Mouse (Mus musculus) heart, embryonic 14.5 days (tissue): ENCODE results near the gene Gm49380. TPM values are rescaled to one million over a fixed set of nuclear protein-coding genes. Genes with fewer than 3 reads are reported as not detected.

Experiments
- ATAC-seq: fragments of 200-750 bp; cut with Nextera tagmentation; 2 replicates; pipeline ENCODE4 v1.8.0; 2017; ENCODE audit warnings: low read depth, moderate TSS enrichment; ENCODE audit not compliant: insufficient number of reproducible peaks, insufficient read depth, low FRiP score
- H3K27ac ChIP-seq, 2 experiments: fragments of 200-500 bp in 1 of 2; fragments of 300-500 bp in 1 of 2; sonication (generic) in 1 of 2; replicated peaks in 1 of 2; 2 replicates each; pipeline ENCODE4 v1.5.1; 2012 to 2014; ENCODE audit warnings: low read depth in 2 of 2, low read length in 2 of 2, control low read depth in 1 of 2, mild to moderate bottlenecking in 1 of 2, mixed read lengths in 1 of 2; ENCODE audit not compliant: control insufficient read depth in 1 of 2, insufficient read depth in 1 of 2
- H3K27me3 ChIP-seq: fragments of 300-500 bp; sonication (generic); 2 replicates; pipeline ENCODE4 v1.6.1; 2014; ENCODE audit warnings: mild to moderate bottlenecking, low read length, control low read depth; ENCODE audit not compliant: control insufficient read depth, insufficient read depth
- H3K36me3 ChIP-seq: fragments of 300-500 bp; sonication (generic); 2 replicates; pipeline ENCODE4 v1.6.1; 2014; ENCODE audit warnings: mild to moderate bottlenecking, control low read depth, low read length, mixed read lengths; ENCODE audit not compliant: control insufficient read depth, insufficient read depth
- H3K4me1 ChIP-seq, 2 experiments: fragments of 200-500 bp in 1 of 2; fragments of 300-500 bp in 1 of 2; sonication (generic) in 1 of 2; 2 replicates each; pipeline ENCODE4 v1.6.1; 2012 to 2014; ENCODE audit warnings: low read length in 2 of 2, control low read depth in 1 of 2, mixed read lengths in 1 of 2; ENCODE audit not compliant: control insufficient read depth in 2 of 2, insufficient read depth in 2 of 2
- H3K4me2 ChIP-seq: fragments of 300-500 bp; sonication (generic); 2 replicates; pipeline ENCODE4 v1.6.1; 2014; ENCODE audit warnings: mild to moderate bottlenecking, low read length
- H3K4me3 ChIP-seq, 2 experiments: fragments of 200-500 bp in 1 of 2; fragments of 300-500 bp in 1 of 2; sonication (generic) in 1 of 2; 2 replicates each; pipeline ENCODE4 v1.5.1; 2012 to 2014; ENCODE audit warnings: low read length in 2 of 2, mild to moderate bottlenecking in 2 of 2, control low read depth in 1 of 2, low read depth in 1 of 2, moderate library complexity in 1 of 2; ENCODE audit not compliant: control insufficient read depth in 1 of 2, insufficient read depth in 1 of 2
- H3K9ac ChIP-seq: fragments of 300-500 bp; sonication (generic); 2 replicates; pipeline ENCODE4 v1.6.1; 2014; ENCODE audit warnings: mild to moderate bottlenecking, low read length
- H3K9me3 ChIP-seq: fragments of 300-500 bp; sonication (generic); 2 replicates; pipeline ENCODE4 v1.6.1; 2016; ENCODE audit warnings: low read length, control low read depth; ENCODE audit not compliant: control insufficient read depth
- whole genome bisulfite sequencing: fragments of 180-500 bp; shearing (Covaris S2); extraction: QIAGEN DNeasy Blood & Tissue Kit; methylation state at CpG from one replicate; pipeline ENCODE4 v1.1.7; 2014; 5-methylcytosine and 5-hydroxymethylcytosine counted together
- polyA plus RNA-seq: library from polyadenylated mRNA; unstranded; fragments of >200 nt; fragmentation: Nextera tagmentation; extraction: Ambion mirVana; gene quantifications from 2 replicates; pipeline ENCODE4 v1.2.1, GENCODE M21; 2014

Gene Gm49380
- polyA plus RNA-seq, 1 experiment from 2014 or later = 0.08 TPM

DNA sequence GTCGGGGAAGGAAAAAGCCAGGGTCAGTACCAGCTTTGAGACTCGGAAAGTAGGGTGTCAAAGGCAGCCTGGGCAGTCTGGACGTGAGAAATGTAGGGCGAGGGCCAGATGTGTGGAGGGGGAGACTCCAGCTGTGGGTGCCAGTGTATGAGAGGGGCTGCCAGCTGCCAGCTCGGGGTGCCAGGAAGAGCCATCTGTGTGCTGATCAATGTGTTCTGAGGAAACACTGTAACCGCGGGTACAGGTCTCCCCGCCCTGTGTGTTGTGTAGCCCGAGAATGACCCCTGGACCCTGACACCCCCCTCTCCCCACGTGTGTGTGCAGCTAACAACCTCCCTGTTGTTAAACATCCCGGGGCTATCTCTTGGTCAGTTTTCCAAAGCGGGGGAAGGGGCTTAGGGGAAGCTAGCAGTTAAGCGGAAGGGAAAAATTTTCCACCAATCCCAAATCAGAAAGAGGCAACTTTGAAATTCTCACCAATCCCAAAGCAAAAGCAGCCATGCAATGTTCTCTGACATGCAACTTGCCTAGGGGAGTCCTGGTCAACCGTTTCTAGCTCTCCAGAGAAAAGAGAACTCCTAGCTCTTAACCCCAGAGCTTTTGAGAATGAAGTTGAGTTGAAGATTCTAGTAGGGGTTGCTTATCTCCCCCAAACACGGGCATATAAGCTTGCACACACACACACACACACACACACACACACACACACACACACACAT, 45.9 kb downstream of the Gm49380 start:
- Histone ChIP-seq H3K27me3 (no peaks in the 10 kb centered on the region), H3K36me3 (no peaks in the 10 kb centered on the region), H3K4me1 (peaks cover 29 to 40% of the 10 kb centered on the region in 2 experiments), H3K4me2 (peak overlapping the region; percentile 93), H3K4me3 (peak overlapping the region; percentile 54 to 85), H3K9me3 (no peaks in the 10 kb centered on the region), H3K9ac (peak overlapping the region; percentile 76), H3K27ac (peak overlapping the region; percentile 63 to 75)
- ATAC-seq = peak; percentile 4; the same call in 1 of the 2 replicates
- 2% methylated on average over 15 of the region's 15 CpGs for WGBS

DNA sequence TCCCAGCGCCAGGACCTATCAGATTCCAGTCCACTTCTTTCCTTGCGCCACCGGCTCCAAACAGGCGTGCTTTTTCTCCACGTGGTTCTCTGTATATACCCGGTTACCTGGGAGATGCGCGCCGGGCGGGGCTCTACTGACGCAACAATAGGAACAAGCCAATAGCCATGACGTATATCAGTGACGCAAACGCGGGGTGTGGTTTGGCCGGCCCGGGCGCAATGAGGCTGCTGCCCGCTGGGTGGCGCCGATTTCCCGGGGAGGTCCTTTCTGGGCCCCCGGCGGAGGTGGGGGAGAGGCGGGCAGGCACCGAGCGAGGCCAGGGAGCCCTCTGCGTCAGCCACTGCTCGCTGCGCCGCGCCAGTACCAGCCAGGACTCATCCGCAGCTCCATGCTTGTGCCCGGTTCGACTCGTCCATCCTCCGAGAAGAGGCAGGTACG, 46.5 kb downstream of the Gm49380 start, which contains the start of gene Usp2:
Usp2 (plus strand) TSS at position 237 of the 441 bp plus-strand sequence.
- no peaks in the 10 kb centered on the region for H3K36me3 ChIP-seq
- peak within 1 kb of the TSS; percentile 63 to 75 for H3K27ac ChIP-seq

DNA sequence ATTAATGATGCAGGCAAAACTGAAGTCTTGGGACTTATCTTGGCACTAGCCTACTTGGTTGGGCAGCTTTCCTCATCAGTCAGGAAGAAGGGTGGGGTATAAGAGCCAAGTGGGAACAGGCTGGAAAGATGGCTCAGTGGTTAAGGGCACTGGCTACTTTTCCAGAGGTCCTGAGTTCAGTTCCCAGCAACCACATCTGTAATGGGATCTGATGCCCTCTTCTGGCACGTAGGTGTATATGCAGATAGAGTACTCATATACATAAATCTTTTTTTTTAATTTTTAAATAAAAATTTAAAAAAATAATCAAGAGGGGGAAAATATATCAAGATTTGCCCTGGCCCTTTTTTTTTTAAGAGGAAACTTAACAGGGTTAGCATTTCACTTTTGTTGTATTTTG, 48.1 kb downstream of the Gm49380 start:
- H3K4me3 ChIP-seq = no peak overlapping the region
- H3K4me2 ChIP-seq = no peak overlapping the region
- no peak overlapping the region for H3K27ac ChIP-seq
- H3K9ac ChIP-seq = no peak overlapping the region
- H3K27me3 ChIP-seq = no peaks in the 10 kb centered on the region
- H3K36me3 ChIP-seq = no peaks in the 10 kb centered on the region
- no peaks in the 10 kb centered on the region for H3K9me3 ChIP-seq
- no peak for ATAC-seq
- H3K4me1 ChIP-seq = peaks cover 11 to 20% of the 10 kb centered on the region in 2 experiments
- WGBS = 33% methylated on average over 1 of the region's 1 CpGs

More for the DNA sequence above, 46.5 kb downstream of the Gm49380 start, which contains the start of gene Usp2:
- H3K27me3 ChIP-seq = no peaks in the 10 kb centered on the region
- WGBS = under 1% methylated on average over 38 of the region's 38 CpGs
- peak within 1 kb of the TSS; percentile 76 for H3K9ac ChIP-seq
- peak within 1 kb of the TSS; percentile 93 for H3K4me2 ChIP-seq
- peak; percentile 93 for ATAC-seq
- no peaks in the 10 kb centered on the region for H3K9me3 ChIP-seq
- H3K4me1 ChIP-seq = peaks cover 23 to 34% of the 10 kb centered on the region in 2 experiments
- peak within 1 kb of the TSS; percentile 54 to 85 for H3K4me3 ChIP-seq

DNA sequence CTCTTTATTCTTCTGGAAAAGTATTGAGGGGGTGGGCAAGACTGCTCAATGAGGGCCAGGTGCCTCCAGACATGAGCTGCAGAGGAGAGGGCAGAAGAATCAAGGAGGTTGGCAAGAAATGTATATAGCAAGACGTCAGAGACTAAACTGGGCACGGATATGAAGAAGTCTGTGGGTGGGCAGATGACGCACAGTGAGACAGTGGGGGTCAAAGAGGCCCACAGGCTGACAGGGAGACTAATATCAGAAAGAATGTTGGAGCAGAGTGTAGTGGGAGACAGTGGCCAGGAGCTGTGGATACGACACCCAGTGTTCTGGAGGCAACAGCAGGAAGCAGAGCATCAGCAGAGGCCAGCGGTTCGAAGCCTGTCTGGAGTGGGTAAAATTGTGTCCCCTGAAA, 54.7 kb downstream of the Gm49380 start:
- Histone ChIP-seq H3K9ac (no peak overlapping the region), H3K36me3 (no peaks in the 10 kb centered on the region), H3K9me3 (no peaks in the 10 kb centered on the region), H3K4me1 (no peaks in the 10 kb centered on the region), H3K27ac (no peak overlapping the region), H3K27me3 (no peaks in the 10 kb centered on the region), H3K4me3 (no peak overlapping the region), H3K4me2 (no peak overlapping the region)
- 75% methylated on average over 6 of the region's 6 CpGs for WGBS
- no peak for ATAC-seq

DNA sequence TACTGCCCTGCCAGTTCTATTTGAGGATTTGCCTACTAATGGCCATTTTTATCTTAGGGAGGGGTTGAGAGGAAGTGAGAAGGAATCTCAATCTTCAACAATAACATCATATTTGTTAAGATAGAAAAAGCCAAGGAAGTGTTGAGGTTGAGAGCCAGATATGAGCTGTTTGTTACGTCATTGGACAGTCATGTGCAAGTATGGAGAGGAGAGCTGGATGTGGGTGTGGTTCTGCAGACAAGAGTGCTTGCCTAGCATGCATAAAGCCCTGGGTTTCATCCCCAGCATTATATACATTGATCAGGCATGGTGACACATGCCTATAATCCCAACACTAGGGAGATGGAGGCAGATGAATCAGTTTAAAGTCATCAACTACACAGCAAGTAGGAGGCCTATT, 59.4 kb downstream of the Gm49380 start:
- Histone ChIP-seq H3K27me3 (no peaks in the 10 kb centered on the region), H3K9me3 (no peaks in the 10 kb centered on the region), H3K4me2 (no peak overlapping the region), H3K36me3 (no peaks in the 10 kb centered on the region), H3K4me3 (no peak overlapping the region), H3K4me1 (no peaks in the 10 kb centered on the region), H3K9ac (no peak overlapping the region), H3K27ac (no peak overlapping the region)
- 26% methylated on average over 1 of the region's 1 CpGs for WGBS
- no peak for ATAC-seq

DNA sequence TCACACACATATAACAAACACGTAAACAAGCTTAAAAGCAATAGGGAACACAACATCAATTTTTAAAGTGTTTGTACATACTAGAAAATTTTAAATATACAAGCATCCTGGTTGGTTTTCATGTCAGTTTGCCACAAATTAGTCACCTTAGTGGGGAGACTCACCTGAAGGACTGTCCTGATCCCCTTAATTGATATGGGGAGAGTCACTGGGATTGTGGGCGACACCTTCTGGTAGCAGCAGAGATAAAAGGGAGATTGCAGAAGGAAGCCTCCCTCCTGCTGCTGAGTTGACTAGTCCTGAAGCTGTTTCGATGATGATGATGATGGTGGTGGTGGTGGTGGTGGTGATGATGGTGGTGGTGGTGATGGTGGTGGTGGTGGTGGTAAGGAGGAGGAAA, 60.4 kb downstream of the Gm49380 start:
- H3K4me3 ChIP-seq = no peak overlapping the region
- no peak overlapping the region for H3K4me2 ChIP-seq
- no peaks in the 10 kb centered on the region for H3K27me3 ChIP-seq
- no peaks in the 10 kb centered on the region for H3K9me3 ChIP-seq
- H3K27ac ChIP-seq = no peak overlapping the region
- no peak overlapping the region for H3K9ac ChIP-seq
- H3K4me1 ChIP-seq = no peaks in the 10 kb centered on the region
- ATAC-seq = no peak
- no peaks in the 10 kb centered on the region for H3K36me3 ChIP-seq
- WGBS = 56% methylated on average over 3 of the region's 3 CpGs

DNA sequence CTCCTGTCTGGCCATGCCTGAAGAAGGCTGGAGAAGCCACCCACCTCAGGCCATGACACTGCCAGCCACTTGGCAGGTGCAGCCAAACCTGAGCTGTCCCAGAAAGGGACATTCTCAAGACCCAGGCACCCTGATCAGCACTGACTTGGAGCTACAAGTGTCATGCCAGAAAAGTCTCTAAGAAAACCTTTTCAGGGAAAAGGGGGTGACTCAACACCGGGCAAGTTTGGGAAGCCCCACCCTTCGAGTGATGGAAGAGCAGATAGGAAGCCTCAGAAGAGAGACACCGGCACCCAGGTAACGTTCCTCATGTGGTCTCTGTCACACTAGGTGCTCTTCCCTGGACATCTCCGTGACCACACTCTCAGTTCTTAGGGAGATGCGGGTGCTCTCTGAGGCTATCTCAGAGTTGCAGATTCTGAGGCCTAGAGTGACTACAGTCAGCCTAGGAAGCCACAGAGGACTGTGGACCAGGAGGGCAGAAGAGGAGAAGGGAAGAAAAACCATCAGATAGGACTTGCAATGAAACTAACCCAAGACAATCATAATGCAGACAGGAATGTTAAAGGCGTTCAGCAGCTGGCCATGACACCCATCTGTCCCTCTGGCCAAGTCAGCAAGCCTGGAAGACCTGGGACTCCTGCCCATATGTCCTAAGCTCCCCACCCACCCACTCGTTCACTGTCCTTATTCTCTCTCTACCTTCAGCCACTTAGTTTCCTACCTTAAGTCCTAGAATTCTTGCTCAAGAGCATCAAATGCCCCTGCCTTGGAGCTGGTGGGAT, 63.7 kb downstream of the Gm49380 start:
- no peak overlapping the region for H3K4me3 ChIP-seq

More for the DNA sequence above, 63.7 kb downstream of the Gm49380 start:
- ATAC-seq = no peak
- H3K27me3 ChIP-seq = peaks cover 18% of the 10 kb centered on the region
- 75% methylated on average over 8 of the region's 8 CpGs for WGBS
- H3K4me2 ChIP-seq = no peak overlapping the region
- H3K4me1 ChIP-seq = no peaks in the 10 kb centered on the region
- no peak overlapping the region for H3K9ac ChIP-seq
- no peaks in the 10 kb centered on the region for H3K9me3 ChIP-seq
- H3K27ac ChIP-seq = no peak overlapping the region
- no peaks in the 10 kb centered on the region for H3K36me3 ChIP-seq
